Mouse (Mus musculus): ENCODE measurements around the gene Actr1a. TPM values are rescaled to one million over a fixed set of nuclear protein-coding genes. Genes with fewer than 3 reads are reported as not detected.

The Actr1a gene
- polyA plus RNA-seq (2015; fragmentation: Nextera tagmentation; extraction: Ambion mirVana) = 100.0 and 111 TPM in 2 replicates

DNA sequence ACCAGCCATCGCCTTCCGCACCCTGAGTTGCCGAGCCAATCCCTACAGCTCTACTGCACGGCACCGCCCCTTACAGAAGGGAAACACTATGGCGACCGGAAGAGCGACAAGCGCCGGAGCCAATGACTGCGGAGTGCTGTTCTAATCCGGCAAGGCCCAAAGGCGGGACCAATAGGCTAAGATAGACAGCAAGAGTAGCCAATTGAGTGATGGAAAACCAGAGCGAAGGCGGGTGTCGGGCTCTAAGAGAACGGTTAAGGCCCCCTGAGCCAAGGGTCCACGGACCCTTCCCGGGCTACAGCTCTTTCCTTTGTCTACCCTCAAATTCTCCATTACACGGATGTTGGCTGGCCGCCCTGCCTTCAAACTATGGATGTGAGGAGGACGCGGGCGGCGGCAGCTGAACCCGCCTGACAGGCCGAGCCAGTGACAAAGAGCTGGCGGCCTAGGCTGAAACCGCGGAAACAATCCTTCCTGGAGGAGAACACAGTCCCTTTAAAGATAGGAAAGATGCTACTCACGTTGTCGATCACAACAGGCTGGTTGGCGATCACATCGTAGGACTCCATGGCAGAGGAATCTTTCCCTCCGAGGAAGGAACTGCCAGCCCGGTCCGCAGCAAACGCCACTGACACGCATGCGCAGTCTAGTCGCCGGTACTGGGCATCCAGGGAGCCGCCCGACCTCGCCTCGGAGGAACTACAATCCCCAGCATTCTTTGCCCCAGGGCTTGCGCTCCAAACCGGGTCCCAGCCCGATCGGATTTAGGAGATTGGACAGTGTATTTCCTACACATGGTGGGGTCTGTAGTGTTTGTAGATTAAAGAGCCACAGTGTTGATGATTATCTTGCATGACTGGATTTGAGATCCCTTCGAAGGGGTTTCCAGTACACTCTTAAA lies at the start of gene Actr1a:
Actr1a (minus strand) TSS at position 640 of the 901 bp plus-strand sequence.
- DNase-seq (ENCODE audit: low spot score) (peak; percentile 100), ATAC-seq (replicated peaks; ENCODE audit: low FRiP score, low read depth) (peak; percentile 93)
- Histone ChIP-seq H3K27me3 (ENCODE audit: insufficient read depth, low read length) (no peaks in the 10 kb centered on the region), H3K4me3 (replicated peaks; ENCODE audit: low read depth, low read length) (peak within 1 kb of the TSS; percentile 72), H3K4me2 (ENCODE audit: low read length) (peak within 1 kb of the TSS; percentile 74), H3K4me1 (replicated peaks; ENCODE audit: insufficient read depth, low read length) (peaks cover 42% of the 10 kb centered on the region), H3K9me3 (replicated peaks; ENCODE audit: low read length) (no peaks in the 10 kb centered on the region), H3K9ac (ENCODE audit: low read depth, low read length) (peak within 1 kb of the TSS; percentile 70), H3K27ac (peak within 1 kb of the TSS; percentile 60), H3K36me3 (ENCODE audit: insufficient read depth, low read length) (no peaks in the 10 kb centered on the region)
- no peak for TF ChIP-seq CTCF (IDR thresholded peaks at IDR 0.05; ENCODE audit: low read depth)
- under 1% methylated on average over 51 of the region's 51 CpGs for WGBS

DNA sequence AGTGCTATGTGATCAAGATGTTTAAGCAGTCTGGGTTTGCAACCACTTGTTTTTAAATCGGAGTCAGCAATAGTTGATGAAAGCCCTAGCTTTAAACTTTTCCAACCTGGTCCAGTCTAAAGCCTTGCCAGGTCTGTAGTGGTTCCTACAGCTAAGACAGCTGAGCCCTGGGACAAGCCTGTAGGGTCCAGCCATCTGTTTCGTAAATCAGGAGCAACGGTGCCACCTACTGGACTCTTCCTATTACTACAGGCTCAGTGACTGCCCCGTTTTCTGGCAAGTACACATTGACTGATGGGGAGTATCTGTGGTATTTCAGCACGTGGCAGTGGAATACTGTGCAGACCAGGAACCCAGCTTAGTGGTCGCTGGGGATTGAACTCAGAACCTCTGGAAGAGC lies 48.7 kb upstream of the Actr1a start:
- Histone ChIP-seq H3K9ac (ENCODE audit: low read depth, low read length) (no peak overlapping the region), H3K27ac (peak overlapping the region; percentile 70; the same call in 1 of the 2 replicates), H3K9me3 (replicated peaks; ENCODE audit: low read length) (no peaks in the 10 kb centered on the region), H3K4me2 (ENCODE audit: low read length) (no peak overlapping the region), H3K36me3 (ENCODE audit: insufficient read depth, low read length) (no peaks in the 10 kb centered on the region), H3K4me3 (replicated peaks; ENCODE audit: low read depth, low read length) (no peak overlapping the region), H3K4me1 (replicated peaks; ENCODE audit: insufficient read depth, low read length) (peaks cover 21% of the 10 kb centered on the region), H3K27me3 (ENCODE audit: insufficient read depth, low read length) (no peaks in the 10 kb centered on the region)
- DNase-seq (ENCODE audit: low spot score) (peak; percentile 96), ATAC-seq (replicated peaks; ENCODE audit: low FRiP score, low read depth) (peak; percentile 58)
- peak; percentile 90 for TF ChIP-seq CTCF (IDR thresholded peaks at IDR 0.05; ENCODE audit: low read depth)
- WGBS = 10% methylated on average over 6 of the region's 6 CpGs

DNA sequence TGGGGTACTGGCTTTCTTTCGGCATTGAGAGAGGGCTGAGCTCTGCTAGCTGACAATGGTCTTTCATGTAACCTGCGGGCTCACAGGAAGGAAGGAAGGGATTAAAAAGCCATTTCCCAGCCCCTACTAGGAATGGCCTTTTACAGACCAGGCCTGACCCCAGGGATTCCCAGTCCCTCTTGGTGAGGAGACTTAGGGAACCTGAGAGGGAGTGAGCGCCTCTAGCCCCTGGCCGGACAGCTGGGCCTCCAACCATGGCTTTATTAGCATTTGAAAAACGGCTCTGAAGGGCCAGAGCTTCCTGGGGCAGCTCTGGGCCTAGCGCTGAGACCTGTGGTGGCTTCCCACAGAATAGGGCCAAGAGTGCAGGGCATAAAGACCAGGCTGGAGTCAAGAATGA lies 48.0 kb upstream of the Actr1a start:
- Histone ChIP-seq H3K27ac (peak overlapping the region; percentile 70), H3K27me3 (ENCODE audit: insufficient read depth, low read length) (no peaks in the 10 kb centered on the region), H3K4me2 (ENCODE audit: low read length) (no peak overlapping the region), H3K36me3 (ENCODE audit: insufficient read depth, low read length) (no peaks in the 10 kb centered on the region), H3K4me3 (replicated peaks; ENCODE audit: low read depth, low read length) (no peak overlapping the region), H3K9me3 (replicated peaks; ENCODE audit: low read length) (no peaks in the 10 kb centered on the region), H3K9ac (ENCODE audit: low read depth, low read length) (no peak overlapping the region), H3K4me1 (replicated peaks; ENCODE audit: insufficient read depth, low read length) (peaks cover 20% of the 10 kb centered on the region)
- WGBS = 33% methylated on average over 6 of the region's 6 CpGs
- no peak for ATAC-seq (replicated peaks; ENCODE audit: low FRiP score, low read depth)
- no peak for TF ChIP-seq CTCF (IDR thresholded peaks at IDR 0.05; ENCODE audit: low read depth)
- DNase-seq (ENCODE audit: low spot score) = no peak

GRCm38 (mm10) chr19:46435492-46435891 lies 39.9 kb upstream of the Actr1a start:
- ATAC-seq (replicated peaks; ENCODE audit: low FRiP score, low read depth) = no peak

GRCm38 (mm10) chr19:46434591-46434990 lies 39.0 kb upstream of the Actr1a start:
- no peak overlapping the region for H3K4me2 ChIP-seq (ENCODE audit: low read length)
- no peaks in the 10 kb centered on the region for H3K27me3 ChIP-seq (ENCODE audit: insufficient read depth, low read length)
- WGBS = 77% methylated on average over 9 of the region's 9 CpGs
- no peak for TF ChIP-seq CTCF (IDR thresholded peaks at IDR 0.05; ENCODE audit: low read depth)
- H3K36me3 ChIP-seq (ENCODE audit: insufficient read depth, low read length) = 0 out of 2 replicates have a peak, but pooled peaks cover 3% of the 10 kb centered on the region
- H3K4me3 ChIP-seq (replicated peaks; ENCODE audit: low read depth, low read length) = no peak overlapping the region
- no peaks in the 10 kb centered on the region for H3K9me3 ChIP-seq (replicated peaks; ENCODE audit: low read length)
- H3K9ac ChIP-seq (ENCODE audit: low read depth, low read length) = no peak overlapping the region
- H3K4me1 ChIP-seq (replicated peaks; ENCODE audit: insufficient read depth, low read length) = no peaks in the 10 kb centered on the region
- ATAC-seq (replicated peaks; ENCODE audit: low FRiP score, low read depth) (no peak), DNase-seq (ENCODE audit: low spot score) (no peak)
- H3K27ac ChIP-seq = no peak overlapping the region

More at GRCm38 (mm10) chr19:46435492-46435891, 39.9 kb upstream of the Actr1a start:
- H3K9me3 ChIP-seq (replicated peaks; ENCODE audit: low read length) = no peaks in the 10 kb centered on the region
- peak; percentile 74 for TF ChIP-seq CTCF (IDR thresholded peaks at IDR 0.05; ENCODE audit: low read depth)
- H3K27ac ChIP-seq = no peak overlapping the region
- H3K27me3 ChIP-seq (ENCODE audit: insufficient read depth, low read length) = no peaks in the 10 kb centered on the region
- H3K4me3 ChIP-seq (replicated peaks; ENCODE audit: low read depth, low read length) = no peak overlapping the region
- 0 out of 2 replicates have a peak, but pooled peaks cover 3% of the 10 kb centered on the region for H3K36me3 ChIP-seq (ENCODE audit: insufficient read depth, low read length)
- WGBS = 16% methylated on average over 7 of the region's 7 CpGs
- H3K4me2 ChIP-seq (ENCODE audit: low read length) = no peak overlapping the region
- H3K4me1 ChIP-seq (replicated peaks; ENCODE audit: insufficient read depth, low read length) = peaks cover under 1% of the 10 kb centered on the region; the same call in 1 of the 2 replicates
- DNase-seq (ENCODE audit: low spot score) = peak; percentile 44
- H3K9ac ChIP-seq (ENCODE audit: low read depth, low read length) = no peak overlapping the region

DNA sequence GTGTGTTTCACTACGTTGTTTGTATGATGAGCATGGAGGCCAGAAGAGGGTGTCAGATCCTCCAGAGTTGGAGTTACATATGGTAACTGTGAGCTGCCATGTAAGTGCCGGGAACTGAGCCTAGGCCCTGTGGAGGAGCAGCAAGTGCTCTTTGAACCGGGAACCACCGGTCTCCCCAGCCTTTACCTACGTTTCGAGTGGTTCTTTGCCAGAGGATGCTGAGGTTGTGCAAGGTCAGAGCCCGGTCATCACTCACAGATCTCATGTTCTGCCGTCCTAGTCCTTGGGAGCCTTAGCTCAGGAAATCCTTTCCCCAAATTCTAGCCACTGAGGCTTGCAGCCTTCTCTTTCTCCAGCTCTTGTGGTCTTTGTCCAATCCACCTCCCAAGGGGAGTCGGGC lies 38.6 kb upstream of the Actr1a start:
- H3K36me3 ChIP-seq (ENCODE audit: insufficient read depth, low read length) = 0 out of 2 replicates have a peak, but pooled peaks cover 3% of the 10 kb centered on the region
- no peak overlapping the region for H3K4me3 ChIP-seq (replicated peaks; ENCODE audit: low read depth, low read length)
- no peaks in the 10 kb centered on the region for H3K4me1 ChIP-seq (replicated peaks; ENCODE audit: insufficient read depth, low read length)
- DNase-seq (ENCODE audit: low spot score) (no peak), ATAC-seq (replicated peaks; ENCODE audit: low FRiP score, low read depth) (no peak)
- H3K27me3 ChIP-seq (ENCODE audit: insufficient read depth, low read length) = no peaks in the 10 kb centered on the region
- WGBS = 56% methylated on average over 9 of the region's 9 CpGs
- H3K9ac ChIP-seq (ENCODE audit: low read depth, low read length) = no peak overlapping the region
- no peak overlapping the region for H3K27ac ChIP-seq
- no peak overlapping the region for H3K4me2 ChIP-seq (ENCODE audit: low read length)
- TF ChIP-seq CTCF (IDR thresholded peaks at IDR 0.05; ENCODE audit: low read depth) = no peak
- H3K9me3 ChIP-seq (replicated peaks; ENCODE audit: low read length) = no peaks in the 10 kb centered on the region

All from kidney, postnatal 0 days (tissue).